Mouse (Mus musculus) CH12F3 (cell line): Measurements from ENCODE around the gene Krt24.

ENCODE experiments used
- in situ Hi-C: fragments of 300-500 bp; cut with MboI; formaldehyde crosslinking; loops from 2 replicates; pipeline ENCODE4 v1.14.3; 2020; ENCODE audit warnings: low sequenced_read_pairs

Gene Krt24

GRCm38 (mm10) chr11:99284833-99285312 lies at the start of gene Krt24:
Gene Krt24 (minus strand): TSS chr11:99285262.
- in situ Hi-C loops, result no loop called here

GRCm38 (mm10) chr11:99333426-99333825 lies 48.4 kb upstream of the Krt24 start:
- in situ Hi-C loops, result no loop called here

- in situ Hi-C loops, result no loop called here
These were observed 44.6 kb upstream of the Krt24 start for GRCm38 (mm10) chr11:99329655-99330054.

GRCm38 (mm10) chr11:99322851-99323250 lies 37.8 kb upstream of the Krt24 start, which contains the start of gene Krt25:
Gene Krt25 (minus strand): TSS chr11:99322951.
- in situ Hi-C loops, result no loop called here

- in situ Hi-C loops, result no loop called here
These were observed 36.0 kb upstream of the Krt24 start for GRCm38 (mm10) chr11:99321094-99321493.

- in situ Hi-C loops, result no loop called here
These were observed 34.1 kb upstream of the Krt24 start for GRCm38 (mm10) chr11:99319127-99319526.

GRCm38 (mm10) chr11:99316543-99316942 lies 31.5 kb upstream of the Krt24 start:
- in situ Hi-C loops, result no loop called here

GRCm38 (mm10) chr11:99314594-99314993 lies 29.5 kb upstream of the Krt24 start:
- in situ Hi-C loops, result no loop called here

GRCm38 (mm10) chr11:99310882-99311281 lies 25.8 kb upstream of the Krt24 start:
- in situ Hi-C loops, result no loop called here

GRCm38 (mm10) chr11:99307579-99307978 lies 22.5 kb upstream of the Krt24 start:
- in situ Hi-C loops, result no loop called here

GRCm38 (mm10) chr11:99295039-99295438 lies 10.0 kb upstream of the Krt24 start:
- in situ Hi-C loops, result no loop called here

- in situ Hi-C loops, result no loop called here
These were observed 7.8 kb upstream of the Krt24 start for GRCm38 (mm10) chr11:99292846-99293245.

GRCm38 (mm10) chr11:99284011-99284410 lies 1.1 kb downstream of the Krt24 start:
- in situ Hi-C loops, result no loop called here

- in situ Hi-C loops, result no loop called here
These were observed 1.7 kb downstream of the Krt24 start for GRCm38 (mm10) chr11:99283334-99283733.

- in situ Hi-C loops, result no loop called here
These were observed 3.9 kb downstream of the Krt24 start for GRCm38 (mm10) chr11:99281116-99281515.

GRCm38 (mm10) chr11:99279986-99280385 lies 5.1 kb downstream of the Krt24 start:
- in situ Hi-C loops, result no loop called here

- in situ Hi-C loops, result no loop called here
These were observed 8.3 kb downstream of the Krt24 start for GRCm38 (mm10) chr11:99276786-99277185.

- in situ Hi-C loops, result no loop called here
These were observed 9.4 kb downstream of the Krt24 start for GRCm38 (mm10) chr11:99275624-99276023.

GRCm38 (mm10) chr11:99272721-99273120 lies 12.3 kb downstream of the Krt24 start:
- in situ Hi-C loops, result no loop called here

GRCm38 (mm10) chr11:99269192-99269591 lies 15.9 kb downstream of the Krt24 start:
- in situ Hi-C loops, result no loop called here

- in situ Hi-C loops, result no loop called here
These were observed 19.3 kb downstream of the Krt24 start for GRCm38 (mm10) chr11:99265796-99266195.

- in situ Hi-C loops, result no loop called here
These were observed 19.8 kb downstream of the Krt24 start for GRCm38 (mm10) chr11:99265220-99265619.

- in situ Hi-C loops, result no loop called here
These were observed 28.8 kb downstream of the Krt24 start for GRCm38 (mm10) chr11:99256213-99256612.
